Mouse (Mus musculus) heart, adult 2 months (tissue): ENCODE data around the gene Ston1. TPM values are rescaled to one million over a fixed set of nuclear protein-coding genes. Genes with fewer than 3 reads are reported as not detected.

ENCODE experiments used
- DNase-seq, 2 experiments: peaks; one replicate each; pipeline ENCODE4 v3.0.0; 2021
- H3K27ac ChIP-seq: fragments of 200-600 bp; 2 replicates; pipeline ENCODE4 v1.8.1; 2022
- H3K27me3 ChIP-seq: fragments of 200-500 bp; 2 replicates; pipeline ENCODE4 v1.6.1; 2012; ENCODE audit warnings: mild to moderate bottlenecking, low read length, inconsistent platforms, mixed read lengths; ENCODE audit not compliant: control insufficient read depth, insufficient read depth
- H3K36me3 ChIP-seq: fragments of 200-500 bp; 2 replicates; pipeline ENCODE4 v1.6.1; 2012; ENCODE audit warnings: low read length, inconsistent platforms; ENCODE audit not compliant: control insufficient read depth, insufficient read depth
- H3K4me1 ChIP-seq: fragments of 200-500 bp; 2 replicates; pipeline ENCODE4 v1.6.1; 2011; ENCODE audit warnings: low read length; ENCODE audit not compliant: control insufficient read depth, insufficient read depth
- H3K4me3 ChIP-seq: fragments of 200-600 bp; 2 replicates; pipeline ENCODE4 v1.8.1; 2022
- H3K79me2 ChIP-seq: fragments of 200-500 bp; replicated peaks from 2 replicates; pipeline ENCODE4 v1.6.1; 2012; ENCODE audit warnings: mild to moderate bottlenecking, inconsistent platforms, low read length, moderate library complexity, mixed read lengths; ENCODE audit not compliant: control insufficient read depth, insufficient read depth
- H3K9ac ChIP-seq: fragments of 200-500 bp; 2 replicates; pipeline ENCODE4 v1.6.1; 2012; ENCODE audit warnings: low read depth, mild to moderate bottlenecking, control low read depth, inconsistent platforms, low read length, mixed read lengths
- CTCF ChIP-seq: fragments of 200-600 bp; IDR thresholded peaks from 2 replicates; pipeline ENCODE4 v1.8.1; 2022; ENCODE audit warnings: antibody characterized with exemption, mild to moderate bottlenecking, moderate library complexity
- EP300 ChIP-seq: fragments of 200-500 bp; IDR thresholded peaks from 2 replicates; pipeline ENCODE4 v1.6.1; 2011; ENCODE audit warnings: low read depth, low read length, control low read depth; ENCODE audit not compliant: insufficient read depth
- POLR2A ChIP-seq: fragments of 200-500 bp; IDR thresholded peaks from 2 replicates; pipeline ENCODE4 v1.6.1; 2011; ENCODE audit warnings: mild to moderate bottlenecking, low read depth, low read length, control low read depth; ENCODE audit not compliant: insufficient read depth
- WGBS: fragments of 180-500 bp; shearing (Covaris S2); methylation state at CpG from one replicate; pipeline ENCODE4 v1.1.7; 2018; 5-methylcytosine and 5-hydroxymethylcytosine counted together
- intact Hi-C: fragments of 180-260 bp; cut with DNase I; formaldehyde crosslinking; loops from one replicate; pipeline ENCODE4 v1.15.1; 2025
- polyA plus RNA-seq: library from polyadenylated mRNA; depleted of rRNA; stranded (reverse); fragments of >200 nt; gene quantifications from 2 replicates; pipeline ENCODE4 v1.2.3, GENCODE M21; 2012
- total RNA-seq, 2 experiments: library from RNA; stranded (reverse); gene quantifications; 2 replicates each; pipeline ENCODE4 v1.2.3; 2021

Gene Ston1
- total and polyA plus RNA-seq, 3 experiments: 9.4 to 21.8 (median 18.9) TPM

DNA sequence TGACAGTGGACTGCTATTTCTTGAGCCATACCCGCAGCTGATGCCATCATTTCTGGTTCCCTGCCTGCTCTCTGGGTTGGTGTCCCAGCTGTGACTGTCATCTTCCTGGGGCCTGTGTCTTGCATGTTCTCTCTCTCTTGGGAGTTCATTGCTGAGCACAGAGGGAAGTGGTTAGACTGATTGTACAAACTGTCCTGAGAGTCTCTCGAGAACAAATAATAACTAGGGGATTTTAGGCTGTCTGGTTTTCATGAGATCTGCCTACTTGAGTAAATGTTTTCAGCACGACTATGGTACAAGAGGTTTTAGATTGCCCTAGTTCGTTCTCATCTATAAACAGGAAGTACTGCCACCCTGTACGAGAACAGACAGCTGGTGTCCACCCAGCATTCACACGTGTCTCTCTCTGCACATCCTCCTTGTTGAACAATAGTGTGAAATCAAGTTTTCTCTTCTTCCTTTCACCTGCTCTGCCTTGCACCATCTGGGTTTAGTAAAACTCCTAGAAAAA lies 15.9 kb upstream of the Ston1 start:
- WGBS: 40% methylated on average over 6 of the region's 6 CpGs
- H3K4me3 ChIP-seq: no peak overlapping the region
- peaks cover 4% of the 10 kb centered on the region; the same call in 1 of the 2 replicates for H3K4me1 ChIP-seq
- TF ChIP-seq POLR2A: no peak
- TF ChIP-seq CTCF: no peak
- no peak for TF ChIP-seq EP300
- H3K36me3 ChIP-seq: no peaks in the 10 kb centered on the region; the same call in 1 of the 2 replicates
- H3K27me3 ChIP-seq: no peaks in the 10 kb centered on the region
- intact Hi-C loops: no loop called here
- no peak overlapping the region for H3K9ac ChIP-seq
- peak overlapping the region; percentile 36 for H3K27ac ChIP-seq
- DNase-seq: peak; percentile 36 to 43
- no peaks in the 10 kb centered on the region for H3K79me2 ChIP-seq

DNA sequence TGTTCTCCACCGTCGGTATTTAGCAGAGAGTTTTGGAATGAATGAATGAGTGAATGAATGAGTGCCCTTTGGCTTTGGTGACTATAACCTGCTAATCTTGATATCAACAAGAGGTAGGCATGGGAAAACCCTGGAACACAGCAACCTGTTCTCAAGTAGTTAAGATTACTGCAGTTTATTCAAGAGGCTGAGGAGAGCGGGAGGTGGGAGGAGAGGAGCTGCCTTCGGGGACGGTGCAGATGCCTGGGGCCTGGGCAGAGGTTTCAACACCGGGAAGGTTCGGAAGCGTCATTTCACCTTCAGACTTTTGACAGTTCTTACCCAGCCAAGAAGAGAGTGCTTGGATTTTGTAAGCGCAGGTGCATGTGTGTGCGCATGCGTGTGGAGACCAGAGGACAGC lies 14.5 kb upstream of the Ston1 start:
- TF ChIP-seq EP300 (no peak), POLR2A (no peak), CTCF (no peak)
- no peaks in the 10 kb centered on the region for H3K79me2 ChIP-seq
- no peak overlapping the region for H3K4me3 ChIP-seq
- no peak overlapping the region for H3K27ac ChIP-seq
- intact Hi-C loops: no loop called here
- H3K9ac ChIP-seq: no peak overlapping the region
- no peaks in the 10 kb centered on the region; the same call in 1 of the 2 replicates for H3K36me3 ChIP-seq
- no peak for DNase-seq
- WGBS: 93% methylated on average over 11 of the region's 11 CpGs
- H3K4me1 ChIP-seq: peaks cover 4% of the 10 kb centered on the region; the same call in 1 of the 2 replicates
- no peaks in the 10 kb centered on the region for H3K27me3 ChIP-seq

DNA sequence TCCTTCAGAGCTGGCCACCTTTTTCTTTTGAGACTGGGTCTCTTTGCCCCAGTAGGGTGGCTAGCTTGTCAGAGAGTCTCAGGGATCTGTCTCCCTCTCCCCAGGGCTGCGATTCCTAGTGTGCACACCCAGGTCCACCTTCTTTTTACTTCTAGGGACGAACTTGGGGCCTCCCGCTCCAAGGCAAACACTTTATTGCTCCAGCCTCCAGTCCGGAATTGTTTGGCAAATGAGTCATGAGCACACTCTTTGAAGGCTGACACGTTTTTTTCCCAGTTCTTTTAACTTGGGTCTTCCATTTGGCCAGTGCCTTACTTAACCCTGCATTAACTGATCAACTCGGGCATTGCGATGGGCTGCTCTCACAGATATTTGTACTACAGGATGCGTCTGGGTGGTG lies 14.1 kb upstream of the Ston1 start:
- Histone ChIP-seq H3K79me2 (no peaks in the 10 kb centered on the region), H3K36me3 (no peaks in the 10 kb centered on the region; the same call in 1 of the 2 replicates), H3K27ac (no peak overlapping the region), H3K9ac (no peak overlapping the region), H3K27me3 (no peaks in the 10 kb centered on the region), H3K4me3 (no peak overlapping the region), H3K4me1 (peaks cover 4% of the 10 kb centered on the region; the same call in 1 of the 2 replicates)
- intact Hi-C loops: no loop called here
- 88% methylated on average over 8 of the region's 8 CpGs for WGBS
- TF ChIP-seq CTCF: no peak
- TF ChIP-seq POLR2A: no peak
- TF ChIP-seq EP300: no peak
- DNase-seq: no peak

DNA sequence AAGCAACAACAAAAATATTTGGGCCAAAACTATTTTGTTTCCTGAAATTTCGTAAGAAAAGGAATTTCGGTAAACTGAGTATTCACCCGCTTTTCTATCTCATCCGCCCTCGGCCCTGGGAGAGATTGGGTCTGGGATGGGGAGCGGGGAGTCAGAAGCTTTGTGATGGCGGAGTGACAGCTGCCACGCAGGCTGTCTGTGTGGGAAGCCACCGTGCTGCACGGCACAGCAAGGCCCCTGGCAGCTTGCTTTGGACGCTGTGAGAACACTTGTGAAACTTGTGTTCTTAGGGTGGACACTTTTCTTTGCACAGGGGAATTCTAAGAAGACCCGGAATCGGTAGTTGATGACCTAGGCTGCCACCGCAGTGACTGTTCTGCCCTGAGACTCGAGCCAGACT lies 10.1 kb upstream of the Ston1 start:
- Histone ChIP-seq H3K4me1 (no peaks in the 10 kb centered on the region; the same call in 1 of the 2 replicates), H3K27ac (no peak overlapping the region), H3K9ac (no peak overlapping the region), H3K4me3 (no peak overlapping the region), H3K36me3 (no peaks in the 10 kb centered on the region; the same call in 1 of the 2 replicates), H3K79me2 (no peaks in the 10 kb centered on the region), H3K27me3 (no peaks in the 10 kb centered on the region)
- no peak for DNase-seq
- no peak for TF ChIP-seq EP300
- intact Hi-C loops: no loop called here
- WGBS: 78% methylated on average over 15 of the region's 15 CpGs

DNA sequence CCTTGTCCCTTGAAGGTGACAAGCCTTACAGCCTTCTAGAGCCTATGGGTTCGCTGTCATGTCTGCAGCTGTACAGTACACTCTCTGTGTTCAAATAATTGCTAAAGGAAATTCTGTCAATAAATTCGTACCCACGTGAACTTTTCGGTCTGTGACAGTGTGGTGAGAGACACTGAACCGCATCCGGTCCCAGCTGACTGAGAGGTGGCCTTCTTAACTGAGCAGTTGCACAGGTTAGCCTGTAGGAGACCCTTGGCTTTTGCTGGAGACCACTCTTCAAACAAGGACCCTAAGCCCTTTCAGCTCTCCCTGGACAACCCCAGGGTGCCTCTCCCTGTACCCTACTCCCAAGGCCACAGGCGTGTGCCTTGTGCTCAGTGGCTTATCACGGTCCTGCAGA lies 9.3 kb upstream of the Ston1 start:
- Histone ChIP-seq H3K4me1 (no peaks in the 10 kb centered on the region), H3K4me3 (no peak overlapping the region), H3K79me2 (no peaks in the 10 kb centered on the region), H3K27me3 (no peaks in the 10 kb centered on the region), H3K27ac (no peak overlapping the region), H3K36me3 (no peaks in the 10 kb centered on the region), H3K9ac (no peak overlapping the region)
- intact Hi-C loops: no loop called here
- 97% methylated on average over 8 of the region's 8 CpGs for WGBS
- TF ChIP-seq POLR2A: no peak
- no peak for TF ChIP-seq EP300
- no peak for TF ChIP-seq CTCF
- DNase-seq: no peak

DNA sequence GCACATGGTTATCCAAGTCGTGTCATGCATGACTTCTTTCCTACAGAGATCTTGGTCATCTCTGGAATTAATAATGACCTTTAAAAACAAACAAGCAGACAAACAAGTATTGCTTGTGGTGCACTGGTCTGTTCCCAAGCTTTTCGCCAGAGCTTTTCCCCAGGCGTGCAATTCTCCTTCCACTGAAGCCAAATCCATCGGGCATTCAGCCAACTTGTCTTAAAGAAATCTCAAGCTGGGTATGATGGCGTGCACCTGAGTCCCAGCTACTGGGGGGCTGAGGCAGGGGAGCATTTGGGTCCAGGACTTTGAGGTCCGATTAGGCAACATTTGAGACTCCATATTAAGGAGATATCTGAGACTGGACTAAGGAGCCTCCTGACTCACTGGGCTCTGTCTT lies 7.2 kb upstream of the Ston1 start:
- intact Hi-C loops: no loop called here
- WGBS: 81% methylated on average over 6 of the region's 6 CpGs
- TF ChIP-seq EP300 (no peak), CTCF (no peak), POLR2A (no peak)
- Histone ChIP-seq H3K27ac (no peak overlapping the region), H3K36me3 (no peaks in the 10 kb centered on the region), H3K27me3 (no peaks in the 10 kb centered on the region), H3K4me3 (no peak overlapping the region), H3K4me1 (no peaks in the 10 kb centered on the region), H3K9ac (no peak overlapping the region), H3K79me2 (no peaks in the 10 kb centered on the region)
- DNase-seq: no peak
